Mouse (Mus musculus) liver, embryonic 11.5 days (tissue): ENCODE measurements around the gene Trmt2a. TPM values are rescaled to one million over a fixed set of nuclear protein-coding genes. Genes with fewer than 3 reads are reported as not detected.

Experiments used
- ATAC-seq: fragments of 200-750 bp; cut with Nextera tagmentation; replicated peaks from 2 replicates; pipeline ENCODE4 v1.8.0; 2017; ENCODE audit warnings: moderate number of reproducible peaks, mild to moderate bottlenecking, moderate TSS enrichment, moderate library complexity; ENCODE audit not compliant: low FRiP score
- DNase-seq: peaks from one replicate; pipeline ENCODE4 v3.0.0-alpha.2; 2017; ENCODE audit warnings: low spot score
- H3K27ac ChIP-seq: fragments of 300-500 bp; sonication (generic); 2 replicates; pipeline ENCODE4 v1.5.1; 2014; ENCODE audit warnings: mild to moderate bottlenecking, low read depth, low read length, control low read depth
- H3K27me3 ChIP-seq: fragments of 300-500 bp; sonication (generic); replicated peaks from 2 replicates; pipeline ENCODE4 v1.6.1; 2014; ENCODE audit warnings: low read length, mixed read lengths; ENCODE audit not compliant: control insufficient read depth, insufficient read depth
- H3K36me3 ChIP-seq: fragments of 300-500 bp; sonication (generic); 2 replicates; pipeline ENCODE4 v1.6.1; 2014; ENCODE audit warnings: mild to moderate bottlenecking, low read length, moderate library complexity, mixed read lengths; ENCODE audit not compliant: control insufficient read depth, insufficient read depth
- H3K4me1 ChIP-seq: fragments of 300-500 bp; sonication (generic); replicated peaks from 2 replicates; pipeline ENCODE4 v1.6.1; 2014; ENCODE audit warnings: low read length, mixed read lengths; ENCODE audit not compliant: control insufficient read depth, insufficient read depth
- H3K4me2 ChIP-seq: fragments of 300-500 bp; sonication (generic); 2 replicates; pipeline ENCODE4 v1.6.1; 2014; ENCODE audit warnings: mild to moderate bottlenecking, control low read depth, moderate library complexity
- H3K4me3 ChIP-seq: fragments of 300-500 bp; sonication (generic); 2 replicates; pipeline ENCODE4 v1.5.1; 2014; ENCODE audit warnings: low read depth, low read length, control low read depth
- H3K9ac ChIP-seq: fragments of 300-500 bp; sonication (generic); 2 replicates; pipeline ENCODE4 v1.6.1; 2014; ENCODE audit warnings: low read depth, low read length, control low read depth
- H3K9me3 ChIP-seq: fragments of 300-500 bp; sonication (generic); 2 replicates; pipeline ENCODE4 v1.6.1; 2016; ENCODE audit warnings: low read length, inconsistent platforms, mixed read lengths; ENCODE audit not compliant: control insufficient read depth
- whole genome bisulfite sequencing: fragments of 180-500 bp; shearing (Covaris S2); extraction: QIAGEN DNeasy Blood & Tissue Kit; methylation state at CpG from one replicate; pipeline ENCODE4 v1.1.7; 2014; 5-methylcytosine and 5-hydroxymethylcytosine counted together
- polyA plus RNA-seq: library from polyadenylated mRNA; unstranded; fragments of >200 nt; fragmentation: Nextera tagmentation; extraction: Ambion mirVana; gene quantifications from 2 replicates; pipeline ENCODE4 v1.2.1, GENCODE M21; 2014

Gene Trmt2a
- polyA plus RNA-seq, 1 experiment from 2014 or later: 130 TPM

DNA sequence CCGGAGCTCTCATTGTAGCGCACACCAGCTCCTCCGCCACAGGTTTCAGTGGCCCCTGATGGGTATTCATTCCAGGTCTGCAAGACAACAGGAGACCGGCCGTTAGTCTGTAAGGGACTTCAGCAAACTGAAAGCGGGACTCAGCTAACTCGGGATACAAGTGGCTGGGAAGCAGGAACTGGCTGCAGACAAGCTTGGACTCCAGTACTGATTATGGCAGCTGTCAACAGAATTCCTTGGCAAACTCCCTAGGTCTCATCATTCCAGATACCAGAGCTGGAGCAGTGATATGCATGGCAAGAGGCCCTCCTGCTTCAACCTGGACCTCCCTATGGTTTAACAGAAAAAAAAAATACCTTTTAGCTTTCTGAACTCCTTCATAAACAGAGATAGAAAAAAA lies 33.6 kb upstream of the Trmt2a start:
- no peak overlapping the region for H3K27ac ChIP-seq
- no peaks in the 10 kb centered on the region for H3K36me3 ChIP-seq
- no peak overlapping the region for H3K4me2 ChIP-seq

DNA sequence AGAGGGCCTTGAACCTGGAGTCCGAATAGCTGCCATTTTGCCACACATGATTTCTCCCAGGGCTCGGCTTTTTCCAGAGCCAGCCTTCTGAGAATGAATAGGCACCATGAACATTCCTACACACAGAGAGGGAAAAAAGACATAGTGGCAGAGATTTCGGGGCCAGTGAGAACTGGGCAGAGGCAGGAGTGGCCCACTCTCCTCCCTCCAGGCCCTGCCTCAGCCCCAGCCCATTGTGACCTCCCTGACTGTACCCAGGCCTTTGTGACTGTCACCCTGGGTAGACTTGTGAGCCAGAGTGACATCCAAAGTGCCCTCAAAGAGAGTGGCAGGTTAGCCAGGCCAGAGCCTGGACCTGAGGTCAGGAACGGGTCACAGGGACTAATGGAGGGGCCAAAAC lies 30.9 kb upstream of the Trmt2a start, which contains the start of gene Ccdc188:
TSS of gene Ccdc188 (plus strand) at position 301 of the 400 bp plus-strand sequence.
- H3K9ac ChIP-seq: no peak within 1 kb of the TSS
- ATAC-seq: no peak
- 0 out of 2 replicates have a peak, but pooled peaks cover under 1% of the 10 kb centered on the region for H3K36me3 ChIP-seq
- 0 out of 2 replicates have a peak, but pooled peaks cover 4% of the 10 kb centered on the region for H3K4me1 ChIP-seq
- H3K4me3 ChIP-seq: no peak within 1 kb of the TSS
- no peaks in the 10 kb centered on the region for H3K9me3 ChIP-seq
- WGBS: 86% methylated on average over 4 of the region's 4 CpGs
- no peak within 1 kb of the TSS for H3K27ac ChIP-seq
- DNase-seq: no peak
- no peaks in the 10 kb centered on the region for H3K27me3 ChIP-seq
- H3K4me2 ChIP-seq: no peak within 1 kb of the TSS

More for the DNA sequence above, 33.6 kb upstream of the Trmt2a start:
- no peak overlapping the region for H3K4me3 ChIP-seq
- no peak overlapping the region for H3K9ac ChIP-seq
- ATAC-seq (no peak), DNase-seq (no peak)
- no peaks in the 10 kb centered on the region for H3K27me3 ChIP-seq
- 79% methylated on average over 7 of the region's 7 CpGs for WGBS
- 0 out of 2 replicates have a peak, but pooled peaks cover 3% of the 10 kb centered on the region for H3K4me1 ChIP-seq
- no peaks in the 10 kb centered on the region for H3K9me3 ChIP-seq

DNA sequence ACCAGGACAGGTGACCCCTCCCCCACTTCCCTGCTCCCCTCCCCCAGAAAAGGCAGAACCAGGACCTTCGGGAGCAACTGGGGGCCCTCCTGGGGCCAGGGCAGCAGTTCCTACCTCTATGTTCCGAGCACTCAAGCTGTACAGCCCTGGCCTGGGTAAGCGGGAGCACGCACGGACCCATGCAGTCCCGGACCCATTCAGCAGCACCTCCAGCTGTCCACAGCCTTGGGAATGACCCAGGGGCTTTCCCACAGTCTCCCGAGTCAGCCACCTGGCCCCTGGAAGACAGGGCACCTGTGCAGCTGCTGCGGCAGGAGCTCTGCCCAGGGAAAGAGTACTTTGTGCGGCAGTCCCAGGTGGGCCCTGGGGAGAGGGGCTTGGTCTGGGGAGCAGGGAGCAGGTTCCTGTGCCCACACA lies 29.9 kb upstream of the Trmt2a start:
- 0 out of 2 replicates have a peak, but pooled peaks cover 4% of the 10 kb centered on the region for H3K4me1 ChIP-seq
- H3K36me3 ChIP-seq: 0 out of 2 replicates have a peak, but pooled peaks cover 3% of the 10 kb centered on the region
- no peak overlapping the region for H3K9ac ChIP-seq
- WGBS: 77% methylated on average over 9 of the region's 9 CpGs
- no peaks in the 10 kb centered on the region for H3K9me3 ChIP-seq
- DNase-seq (no peak), ATAC-seq (no peak)
- H3K27ac ChIP-seq: no peak overlapping the region
- H3K27me3 ChIP-seq: no peaks in the 10 kb centered on the region
- H3K4me3 ChIP-seq: no peak overlapping the region
- no peak overlapping the region for H3K4me2 ChIP-seq

DNA sequence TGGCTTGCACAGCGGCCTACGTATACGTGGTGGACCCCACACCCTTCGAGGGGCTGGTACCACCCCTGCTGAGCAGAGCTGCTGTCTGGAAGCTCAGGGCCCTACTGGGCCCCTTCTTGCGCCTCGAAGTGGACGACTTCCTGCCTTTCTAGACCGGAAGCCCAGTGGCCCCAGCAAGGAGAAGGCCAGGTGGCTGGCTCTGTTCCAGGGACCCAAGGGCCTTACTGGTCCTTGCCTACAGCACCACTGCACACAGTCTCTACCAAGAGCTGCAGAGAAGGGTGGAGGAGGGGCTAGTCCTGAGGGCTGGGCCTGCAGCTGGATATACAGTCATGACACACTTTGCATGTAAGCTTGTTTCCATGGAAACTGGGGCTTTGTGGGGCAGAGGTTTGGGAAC lies 28.5 kb upstream of the Trmt2a start:
- Histone ChIP-seq H3K27me3 (no peaks in the 10 kb centered on the region), H3K4me1 (0 out of 2 replicates have a peak, but pooled peaks cover 4% of the 10 kb centered on the region), H3K27ac (no peak overlapping the region), H3K36me3 (peaks cover 8% of the 10 kb centered on the region; the same call in 1 of the 2 replicates), H3K4me3 (no peak overlapping the region), H3K4me2 (no peak overlapping the region), H3K9me3 (no peaks in the 10 kb centered on the region), H3K9ac (no peak overlapping the region)
- ATAC-seq (peak; percentile 61), DNase-seq (no peak)
- 53% methylated on average over 8 of the region's 8 CpGs for WGBS

DNA sequence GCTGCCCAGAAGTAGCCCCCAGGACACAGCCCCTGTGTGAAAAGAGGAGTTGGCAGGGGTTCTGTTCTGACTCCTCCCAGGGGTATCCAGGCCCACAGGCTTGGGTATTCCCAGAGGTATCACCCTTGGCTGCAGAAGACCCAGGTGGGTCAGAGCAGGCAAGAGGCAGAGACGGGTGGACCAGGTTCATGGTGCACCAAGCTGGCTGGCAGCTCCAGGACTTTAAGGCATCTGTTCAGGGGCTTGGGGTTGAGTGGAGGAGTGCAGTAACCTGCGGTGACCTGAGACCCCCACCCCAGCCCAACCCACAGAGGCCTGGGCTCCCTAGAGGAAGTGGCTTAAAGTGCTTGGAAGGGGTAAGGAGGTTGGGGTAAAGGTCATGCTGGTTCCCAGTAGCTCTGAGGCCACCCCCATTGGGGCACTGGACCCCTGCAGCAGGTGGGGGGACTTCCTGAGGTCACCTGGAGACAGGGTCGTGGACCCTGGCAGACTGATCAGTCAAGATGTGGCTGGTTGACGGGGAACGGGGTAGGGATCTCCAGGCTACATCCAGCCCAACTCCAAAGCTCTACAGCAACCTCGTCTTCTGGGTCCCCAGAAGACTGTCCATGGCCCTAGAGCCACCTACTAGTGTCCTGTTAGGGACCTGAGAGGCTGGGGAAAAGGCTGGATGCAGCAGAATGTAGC lies 27.5 kb upstream of the Trmt2a start:
- Histone ChIP-seq H3K4me2 (no peak overlapping the region), H3K9me3 (no peaks in the 10 kb centered on the region), H3K27ac (no peak overlapping the region), H3K4me3 (no peak overlapping the region), H3K9ac (no peak overlapping the region), H3K4me1 (0 out of 2 replicates have a peak, but pooled peaks cover 4% of the 10 kb centered on the region), H3K27me3 (no peaks in the 10 kb centered on the region), H3K36me3 (peaks cover 8% of the 10 kb centered on the region; the same call in 1 of the 2 replicates)
- no peak for ATAC-seq
- WGBS: 74% methylated on average over 6 of the region's 6 CpGs
- DNase-seq: no peak

DNA sequence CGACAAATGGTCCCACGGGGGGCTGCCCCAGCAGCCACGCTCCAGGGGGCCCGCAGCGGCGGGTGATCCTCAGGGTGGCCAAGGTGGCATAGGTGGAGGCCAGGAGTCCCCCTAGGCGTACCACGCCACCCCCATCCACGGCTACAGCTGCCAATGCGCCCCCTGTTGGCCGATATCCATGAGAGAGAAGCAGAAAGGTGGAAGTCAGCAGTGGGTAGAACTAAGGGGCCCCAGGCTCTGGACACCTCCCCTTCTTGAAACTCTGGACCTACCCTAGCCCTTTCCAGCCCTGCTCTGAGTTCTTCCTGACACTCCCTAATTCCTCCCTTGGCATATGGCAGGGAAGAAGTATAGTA lies 27.0 kb upstream of the Trmt2a start:
- WGBS: 73% methylated on average over 11 of the region's 11 CpGs
- Histone ChIP-seq H3K27ac (no peak overlapping the region), H3K9ac (no peak overlapping the region), H3K9me3 (no peaks in the 10 kb centered on the region), H3K4me2 (no peak overlapping the region), H3K36me3 (peaks cover 8% of the 10 kb centered on the region; the same call in 1 of the 2 replicates), H3K4me3 (no peak overlapping the region), H3K27me3 (no peaks in the 10 kb centered on the region), H3K4me1 (0 out of 2 replicates have a peak, but pooled peaks cover 4% of the 10 kb centered on the region)
- DNase-seq (no peak), ATAC-seq (no peak)

DNA sequence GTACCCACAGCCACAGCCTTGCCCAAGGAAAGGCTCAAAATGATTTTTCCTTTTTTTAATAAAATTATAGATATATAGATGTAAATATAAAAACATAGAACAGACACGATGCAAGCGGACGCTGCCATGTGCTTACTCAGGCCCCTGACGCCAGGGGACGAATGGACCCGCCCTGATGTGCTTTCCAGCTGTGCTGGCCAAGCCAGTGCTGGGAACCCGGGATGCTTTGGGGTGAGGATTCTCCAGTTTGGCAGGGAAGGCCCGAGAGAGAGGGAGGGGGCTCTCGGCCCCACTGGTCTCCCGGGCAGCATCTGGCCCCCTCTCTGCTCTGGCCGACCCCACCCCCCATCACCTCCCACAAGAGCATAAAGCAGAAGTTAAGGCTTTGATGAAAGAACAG lies 26.3 kb upstream of the Trmt2a start:
- Histone ChIP-seq H3K27me3 (no peaks in the 10 kb centered on the region), H3K4me2 (no peak overlapping the region), H3K4me1 (0 out of 2 replicates have a peak, but pooled peaks cover 4% of the 10 kb centered on the region), H3K27ac (no peak overlapping the region), H3K4me3 (no peak overlapping the region), H3K36me3 (peaks cover 8% of the 10 kb centered on the region; the same call in 1 of the 2 replicates), H3K9me3 (no peaks in the 10 kb centered on the region), H3K9ac (no peak overlapping the region)
- DNase-seq (no peak), ATAC-seq (no peak)
- 84% methylated on average over 11 of the region's 11 CpGs for WGBS

DNA sequence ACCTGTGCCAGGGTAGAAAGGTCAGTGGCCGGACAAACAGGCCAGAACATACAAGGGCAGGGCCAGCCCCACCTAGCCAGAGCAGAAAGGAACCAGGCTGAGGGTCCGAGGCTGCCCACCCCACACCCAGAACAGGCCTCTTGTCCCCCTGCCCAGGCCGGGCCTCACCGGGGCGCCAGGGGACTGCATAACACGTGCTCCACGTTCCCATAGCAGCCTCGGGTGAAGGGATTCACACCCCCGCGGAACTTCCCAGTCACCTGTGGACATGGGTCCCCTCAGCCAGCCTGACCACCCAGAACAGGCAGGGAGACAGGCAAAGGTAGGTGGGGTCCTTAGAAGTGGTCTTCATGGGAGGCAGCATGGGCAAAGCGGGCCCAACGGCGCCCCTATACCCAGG lies 21.3 kb upstream of the Trmt2a start:
- Histone ChIP-seq H3K4me2 (no peak overlapping the region), H3K4me1 (peaks cover 2% of the 10 kb centered on the region; the same call in 1 of the 2 replicates), H3K27ac (no peak overlapping the region), H3K4me3 (no peak overlapping the region), H3K36me3 (peaks cover 8% of the 10 kb centered on the region; the same call in 1 of the 2 replicates), H3K9me3 (no peaks in the 10 kb centered on the region), H3K27me3 (no peaks in the 10 kb centered on the region), H3K9ac (no peak overlapping the region)
- no peak for ATAC-seq
- WGBS: 89% methylated on average over 13 of the region's 13 CpGs
- no peak for DNase-seq
